9 mouse cellular contexts compared by ENCODE assay signal in genomic region chr5:57868702-57869101, GRCm38 (mm10).
A peak's percentile ranks its signal among the peaks of the same experiment; 100 is the strongest.
DNase-seq lines count a peak whose midpoint lies in the region; ATAC-seq and TF ChIP-seq lines count a peak whose summit lies in the region.
"Had no signal": no experiment of that assay in that cellular context is flagged by ENCODE, and none has a peak within 500 bp of the region (broad histone marks: within the 10 kb centered on the region; RNA-seq: fewer than 3 reads in every experiment).

No protein-coding gene starts in this region.

- peak overlapping the region; percentile 2 for H3K4me2 ChIP-seq in embryonic facial prominence, embryonic 14.5 days (ENCODE audit: low read depth, low read length)
- H3K4me2 ChIP-seq in limb, embryonic 14.5 days (replicated peaks; ENCODE audit: low read depth, low read length, severe bottlenecking) = peak overlapping the region; percentile 13; the same call in 1 of the 2 replicates

- TF ChIP-seq POLR2A in limb, embryonic 14.5 days (IDR thresholded peaks at IDR 0.05; ENCODE audit: borderline replicate concordance, extremely low read depth, insufficient read depth, insufficient read length) = no peak

- H3K9me3 ChIP-seq in embryonic facial prominence, embryonic 14.5 days (ENCODE audit: control insufficient read depth, low read length) = no peaks in the 10 kb centered on the region
- H3K9me3 ChIP-seq in limb, embryonic 14.5 days (ENCODE audit: control insufficient read depth, low read length) = no peaks in the 10 kb centered on the region

- no peak; the same call in 1 of the 2 replicates for ATAC-seq in embryonic facial prominence, embryonic 14.5 days (ENCODE audit: low read depth)
- ATAC-seq in limb, embryonic 14.5 days (ENCODE audit: low FRiP score, low read depth) = no peak; the same call in 1 of the 2 replicates
- ATAC-seq in megakaryocyte, adult 5-6 weeks (ENCODE audit: poor library complexity, severe bottlenecking) = no peak

- TF ChIP-seq CTCF in layer of hippocampus, adult 2 months (conservative IDR thresholded peaks at IDR 0.05) = peak; percentile 44

- no peak for DNase-seq in layer of hippocampus, adult 2 months (ENCODE audit: low spot score in 2 of 2)
- no peak for DNase-seq in layer of hippocampus, adult 18-20 months (ENCODE audit: low spot score in 2 of 2)
- peak; percentile 0 for DNase-seq in T-cell, adult 2 months (ENCODE audit: low spot score)
- DNase-seq in embryonic facial prominence, embryonic 14.5 days (ENCODE audit: low spot score) = peak; percentile 51
- DNase-seq in limb, embryonic 14.5 days (ENCODE audit: low spot score) = peak; percentile 54
- no peak for DNase-seq in left cerebral cortex, adult 11 months (ENCODE audit: low spot score)
- DNase-seq: cerebellum, adult 11-12 months; thymus, postnatal 14 days had no signal

- H3K4me1 ChIP-seq in embryonic facial prominence, embryonic 14.5 days (ENCODE audit: control insufficient read depth, insufficient read depth, low read length) = peaks cover 23% of the 10 kb centered on the region
- H3K4me1 ChIP-seq in limb, embryonic 14.5 days (ENCODE audit: control insufficient read depth, insufficient read depth, low read length) = peaks cover 13% of the 10 kb centered on the region; the same call in 1 of the 2 replicates

- no peak overlapping the region for H3K9ac ChIP-seq in embryonic facial prominence, embryonic 14.5 days (ENCODE audit: low read depth, low read length)
- no peak overlapping the region for H3K9ac ChIP-seq in limb, embryonic 14.5 days (ENCODE audit: low read depth, low read length, severe bottlenecking)

- H3K36me3 ChIP-seq in embryonic facial prominence, embryonic 14.5 days (ENCODE audit: control insufficient read depth, insufficient read depth, low read length) = no peaks in the 10 kb centered on the region
- H3K36me3 ChIP-seq in limb, embryonic 14.5 days (ENCODE audit: control insufficient read depth, insufficient read depth, low read length) = no peaks in the 10 kb centered on the region

- H3K4me3 ChIP-seq in layer of hippocampus, adult 2 months = peak overlapping the region; percentile 20
- no peak overlapping the region for H3K4me3 ChIP-seq in embryonic facial prominence, embryonic 14.5 days (ENCODE audit: low read depth, low read length)
- no peak overlapping the region for H3K4me3 ChIP-seq in limb, embryonic 14.5 days (replicated peaks; ENCODE audit: low read length)

- no peaks in the 10 kb centered on the region for H3K27me3 ChIP-seq in embryonic facial prominence, embryonic 14.5 days (replicated peaks; ENCODE audit: control insufficient read depth, insufficient read depth, low read length)
- no peaks in the 10 kb centered on the region for H3K27me3 ChIP-seq in limb, embryonic 14.5 days (ENCODE audit: control insufficient read depth, insufficient read depth, low read length)

- 33% methylated on average over 4 of the region's 4 CpGs for WGBS in embryonic facial prominence, embryonic 14.5 days
- WGBS in limb, embryonic 14.5 days = 14% methylated on average over 4 of the region's 4 CpGs

- H3K27ac ChIP-seq in layer of hippocampus, adult 2 months = peak overlapping the region; percentile 52
- H3K27ac ChIP-seq in embryonic facial prominence, embryonic 14.5 days (replicated peaks; ENCODE audit: low read depth, low read length) = peak overlapping the region; percentile 56
- 0 out of 2 replicates have a peak overlapping the region, but pooled peaks have one; percentile 21 for H3K27ac ChIP-seq in limb, embryonic 14.5 days (replicated peaks; ENCODE audit: low read depth, low read length)

Comparison
In these comparisons a context has a peak if more than half of its experiments do, and no peak if none do; other contexts are left out.
1. DNase-seq: peak in T-cell, adult 2 months (single experiment), embryonic facial prominence, embryonic 14.5 days (single experiment) and limb, embryonic 14.5 days (single experiment); none in layer of hippocampus, adult 2 months (0 of 2), layer of hippocampus, adult 18-20 months (0 of 2) and left cerebral cortex, adult 11 months (single experiment).
2. Peak in every context shown above with its lines, with median percentiles within 50 percentile points of each other: H3K27ac ChIP-seq.